Mouse (Mus musculus) embryonic fibroblast, embryonic 13.5 days (primary cell): ENCODE measurements around the gene Dtnb. TPM values are rescaled to one million over a fixed set of nuclear protein-coding genes. Genes with fewer than 3 reads are reported as not detected.

Source experiments
- H3K27ac ChIP-seq: 2 replicates; pipeline ENCODE4 v1.5.1; 2012; ENCODE audit warnings: low read length, control low read depth, inconsistent platforms; ENCODE audit not compliant: insufficient read depth
- H3K4me1 ChIP-seq: 2 replicates; pipeline ENCODE4 v1.6.1; 2011; ENCODE audit warnings: low read length; ENCODE audit not compliant: control insufficient read depth, insufficient read depth
- H3K4me3 ChIP-seq: 2 replicates; pipeline ENCODE4 v1.5.1; 2011; ENCODE audit warnings: mild to moderate bottlenecking, control low read depth, low read length; ENCODE audit not compliant: insufficient read depth
- CTCF ChIP-seq: IDR thresholded peaks from 2 replicates; pipeline ENCODE4 v1.5.1; 2011; ENCODE audit warnings: mild to moderate bottlenecking, control low read depth, low read length, moderate library complexity, borderline replicate concordance; ENCODE audit not compliant: insufficient read depth
- POLR2A ChIP-seq: IDR thresholded peaks from 2 replicates; pipeline ENCODE4 v1.6.1; 2011; ENCODE audit warnings: low read depth, mild to moderate bottlenecking, control low read depth, low read length, moderate library complexity
- polyA plus RNA-seq: library from polyadenylated mRNA; stranded (reverse); fragments of >200 nt; gene quantifications from 2 replicates; pipeline ENCODE4 v1.2.4, GENCODE M21; 2011; ENCODE audit warnings: low read depth; ENCODE audit not compliant: missing spikeins, insufficient read length

The Dtnb gene
- polyA plus RNA-seq, 1 experiment = 19.0 TPM

GRCm38 (mm10) chr12:3808396-3808981 lies 236.3 kb downstream of the Dtnb start:
- H3K4me3 ChIP-seq = peak overlapping the region; percentile 57
- no peak overlapping the region for H3K27ac ChIP-seq
- no peaks in the 10 kb centered on the region for H3K4me1 ChIP-seq
- TF ChIP-seq CTCF = no peak
- no peak for TF ChIP-seq POLR2A

GRCm38 (mm10) chr12:3809520-3810180 lies 237.5 kb downstream of the Dtnb start:
- Histone ChIP-seq H3K4me1 (no peaks in the 10 kb centered on the region), H3K4me3 (no peak overlapping the region), H3K27ac (no peak overlapping the region)
- TF ChIP-seq CTCF = no peak
- TF ChIP-seq POLR2A = no peak

GRCm38 (mm10) chr12:3810455-3810854 lies 238.3 kb downstream of the Dtnb start:
- no peak overlapping the region for H3K4me3 ChIP-seq
- H3K27ac ChIP-seq = no peak overlapping the region
- TF ChIP-seq CTCF (no peak), POLR2A (no peak)
- H3K4me1 ChIP-seq = no peaks in the 10 kb centered on the region

- H3K4me1 ChIP-seq = no peaks in the 10 kb centered on the region
Measured at GRCm38 (mm10) chr12:3811596-3811995, 239.4 kb downstream of the Dtnb start.

GRCm38 (mm10) chr12:3812251-3812650 lies 240.1 kb downstream of the Dtnb start:
- no peak overlapping the region for H3K4me3 ChIP-seq
- no peak overlapping the region for H3K27ac ChIP-seq
- TF ChIP-seq POLR2A (no peak), CTCF (no peak)
- no peaks in the 10 kb centered on the region for H3K4me1 ChIP-seq

More at GRCm38 (mm10) chr12:3811596-3811995, 239.4 kb downstream of the Dtnb start:
- no peak overlapping the region for H3K4me3 ChIP-seq
- no peak for TF ChIP-seq CTCF
- TF ChIP-seq POLR2A = no peak
- H3K27ac ChIP-seq = no peak overlapping the region

- H3K27ac ChIP-seq = no peak overlapping the region
- H3K4me3 ChIP-seq = no peak overlapping the region
- H3K4me1 ChIP-seq = no peaks in the 10 kb centered on the region
- TF ChIP-seq POLR2A (no peak), CTCF (no peak)
Measured at GRCm38 (mm10) chr12:3813138-3813537, 241.0 kb downstream of the Dtnb start.

GRCm38 (mm10) chr12:3815386-3815785 lies 243.2 kb downstream of the Dtnb start:
- Histone ChIP-seq H3K27ac (no peak overlapping the region), H3K4me3 (no peak overlapping the region), H3K4me1 (no peaks in the 10 kb centered on the region)
- TF ChIP-seq CTCF (no peak), POLR2A (no peak)

GRCm38 (mm10) chr12:3817033-3817432 lies 244.9 kb downstream of the Dtnb start:
- Histone ChIP-seq H3K27ac (no peak overlapping the region), H3K4me1 (no peaks in the 10 kb centered on the region), H3K4me3 (no peak overlapping the region)
- TF ChIP-seq CTCF (no peak), POLR2A (no peak)

- TF ChIP-seq CTCF (no peak), POLR2A (no peak)
- Histone ChIP-seq H3K4me1 (no peaks in the 10 kb centered on the region), H3K27ac (no peak overlapping the region), H3K4me3 (no peak overlapping the region)
Measured at GRCm38 (mm10) chr12:3817566-3817965, 245.4 kb downstream of the Dtnb start.

- Histone ChIP-seq H3K4me1 (peaks cover 4% of the 10 kb centered on the region; the same call in 1 of the 2 replicates), H3K4me3 (no peak overlapping the region), H3K27ac (no peak overlapping the region)
- TF ChIP-seq CTCF (no peak), POLR2A (no peak)
Measured at GRCm38 (mm10) chr12:3819899-3820298, 247.7 kb downstream of the Dtnb start.
